9 mouse cellular contexts compared by ENCODE assay signal in the genomic region with DNA sequence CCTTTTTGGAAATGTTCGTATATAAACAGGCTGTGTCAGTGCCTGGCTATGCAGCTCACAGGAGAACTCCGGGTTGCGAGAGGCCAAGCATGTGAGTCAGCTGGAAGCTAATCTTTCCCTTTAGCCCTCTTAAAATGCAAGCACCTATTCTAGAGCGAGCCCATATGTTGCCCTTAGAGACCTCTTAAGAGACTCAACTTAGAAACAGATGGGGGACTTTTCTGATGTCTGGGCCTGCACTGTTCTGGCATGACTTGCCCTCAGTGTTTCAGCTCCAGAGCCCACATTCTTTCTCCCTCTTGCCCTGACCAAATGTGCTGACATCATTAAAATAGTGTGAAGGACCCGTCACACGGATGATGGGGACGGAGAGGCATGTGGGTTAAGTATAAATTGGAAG. TPM values are rescaled to one million over a fixed set of nuclear protein-coding genes. Genes with fewer than 3 reads are reported as not detected.
DNase-seq lines count a peak whose midpoint lies in the region; ATAC-seq and TF ChIP-seq lines count a peak whose summit lies in the region.
"Had no signal": no experiment of that assay in that cellular context is flagged by ENCODE, and none has a peak within 500 bp of the region (broad histone marks: within the 10 kb centered on the region; RNA-seq: fewer than 3 reads in every experiment).

No protein-coding gene starts in this region.

- H3K27ac ChIP-seq in kidney, embryonic 15.5 days, result no peak overlapping the region
- H3K27ac ChIP-seq in embryonic facial prominence, embryonic 13.5 days, result no peak overlapping the region
- no peak overlapping the region for H3K27ac ChIP-seq in hindbrain, postnatal 0 days

- H3K27me3 ChIP-seq in kidney, embryonic 15.5 days, result no peaks in the 10 kb centered on the region
- no peaks in the 10 kb centered on the region for H3K27me3 ChIP-seq in embryonic facial prominence, embryonic 13.5 days
- no peaks in the 10 kb centered on the region for H3K27me3 ChIP-seq in hindbrain, postnatal 0 days (ENCODE audit: insufficient read depth, low read length)

- DNase-seq in kidney, postnatal 36 days, result no peak
- DNase-seq in hindbrain, postnatal 0 days (ENCODE audit: low spot score), result no peak
- DNase-seq in lung, postnatal 4 days, result peak; percentile 24 to 43
- DNase-seq in MN1 (ENCODE audit: low spot score), result no peak
- no peak for DNase-seq in right cerebral cortex, postnatal 14 days
- no peak for DNase-seq in spleen, adult 12 weeks (ENCODE audit: low spot score)

- WGBS in kidney, embryonic 15.5 days, result 49% methylated on average over 7 of the region's 7 CpGs
- 46% methylated on average over 7 of the region's 7 CpGs for WGBS in embryonic facial prominence, embryonic 13.5 days
- WGBS in hindbrain, postnatal 0 days, result 52% methylated on average over 7 of the region's 7 CpGs

- ATAC-seq in kidney, embryonic 15.5 days (replicated peaks; ENCODE audit: low FRiP score), result no peak
- no peak for ATAC-seq in embryonic facial prominence, embryonic 13.5 days (ENCODE audit: insufficient number of reproducible peaks, insufficient read depth, low FRiP score, low TSS enrichment, low read depth)
- no peak for ATAC-seq in hindbrain, postnatal 0 days

- TF ChIP-seq CTCF in hindbrain, postnatal 0 days (IDR thresholded peaks at IDR 0.05; ENCODE audit: low read depth), result no peak

- H3K36me3 ChIP-seq in kidney, embryonic 15.5 days, result 0 out of 2 replicates have a peak, but pooled peaks cover 2% of the 10 kb centered on the region
- no peaks in the 10 kb centered on the region for H3K36me3 ChIP-seq in embryonic facial prominence, embryonic 13.5 days
- no peaks in the 10 kb centered on the region; the same call in 1 of the 2 replicates for H3K36me3 ChIP-seq in hindbrain, postnatal 0 days (ENCODE audit: insufficient read depth, low read length)

- peak overlapping the region; percentile 10; the same call in 1 of the 2 replicates for H3K4me2 ChIP-seq in kidney, embryonic 15.5 days
- H3K4me2 ChIP-seq in embryonic facial prominence, embryonic 13.5 days, result peak overlapping the region; percentile 76
- H3K4me2 ChIP-seq in hindbrain, postnatal 0 days (ENCODE audit: low read depth, low read length), result peak overlapping the region; percentile 76; the same call in 1 of the 2 replicates

- H3K9me3 ChIP-seq in kidney, embryonic 15.5 days (replicated peaks), result no peaks in the 10 kb centered on the region
- H3K9me3 ChIP-seq in embryonic facial prominence, embryonic 13.5 days, result no peaks in the 10 kb centered on the region
- no peaks in the 10 kb centered on the region for H3K9me3 ChIP-seq in hindbrain, postnatal 0 days (ENCODE audit: low read length)

- peaks cover 21% of the 10 kb centered on the region for H3K4me1 ChIP-seq in kidney, embryonic 15.5 days
- H3K4me1 ChIP-seq in embryonic facial prominence, embryonic 13.5 days, result peaks cover 20% of the 10 kb centered on the region
- 0 out of 2 replicates have a peak, but pooled peaks cover 14% of the 10 kb centered on the region for H3K4me1 ChIP-seq in hindbrain, postnatal 0 days (ENCODE audit: insufficient read depth, low read length)

- no peak overlapping the region for H3K9ac ChIP-seq in kidney, embryonic 15.5 days
- H3K9ac ChIP-seq in embryonic facial prominence, embryonic 13.5 days, result no peak overlapping the region
- H3K9ac ChIP-seq in hindbrain, postnatal 0 days (replicated peaks; ENCODE audit: low read length), result no peak overlapping the region

- H3K4me3 ChIP-seq in kidney, embryonic 15.5 days (replicated peaks), result no peak overlapping the region
- H3K4me3 ChIP-seq in embryonic facial prominence, embryonic 13.5 days, result no peak overlapping the region
- no peak overlapping the region for H3K4me3 ChIP-seq in hindbrain, postnatal 0 days (ENCODE audit: low read length)

RNA-seq across cellular contexts. Expression of a gene that starts 2.1 kb away (rescaled TPM):
- 28.2 and 29.4 TPM in 2 replicates for polyA plus RNA-seq in kidney, embryonic 15.5 days (2015; fragmentation: Nextera tagmentation; extraction: Ambion mirVana)
- polyA plus RNA-seq in embryonic facial prominence, embryonic 13.5 days (2015; fragmentation: Nextera tagmentation; extraction: Ambion mirVana), result 26.6 and 27.9 TPM in 2 replicates
- total RNA-seq in hindbrain, postnatal 0 days (2014; rRNA removed), result 37.7 and 42.8 TPM in 2 replicates
- 25.2 and 26.2 TPM in 2 replicates for polyA plus RNA-seq in hindbrain, postnatal 0 days (2015; fragmentation: Nextera tagmentation; extraction: Ambion mirVana)

RNA-seq across cellular contexts. Expression of a gene that starts 59.1 kb away (rescaled TPM):
- not detected in 2 replicates for polyA plus RNA-seq in kidney, embryonic 15.5 days (2015; fragmentation: Nextera tagmentation; extraction: Ambion mirVana)
- not detected in 2 replicates for polyA plus RNA-seq in embryonic facial prominence, embryonic 13.5 days (2015; fragmentation: Nextera tagmentation; extraction: Ambion mirVana)
- 2.2 and 4.3 TPM in 2 replicates for total RNA-seq in hindbrain, postnatal 0 days (2014; rRNA removed)
- polyA plus RNA-seq in hindbrain, postnatal 0 days (2015; fragmentation: Nextera tagmentation; extraction: Ambion mirVana), result 1.6 and 1.8 TPM in 2 replicates
- total RNA-seq: gastrocnemius, adult 8-10 months had no signal

Comparison
In these comparisons a context has a peak if more than half of its experiments do, and no peak if none do; other contexts are left out.
1. H3K4me2 ChIP-seq: peak in every context shown above with its lines; median percentile 76 in embryonic facial prominence, embryonic 13.5 days; 76 in hindbrain, postnatal 0 days; 10 in kidney, embryonic 15.5 days.
2. DNase-seq: peak in lung, postnatal 4 days (2 of 2); none in kidney, postnatal 36 days (0 of 2), hindbrain, postnatal 0 days (single experiment), MN1 (single experiment), right cerebral cortex, postnatal 14 days (single experiment) and spleen, adult 12 weeks (single experiment).